8 mouse cellular contexts compared by ENCODE assay signal in the genomic region with DNA sequence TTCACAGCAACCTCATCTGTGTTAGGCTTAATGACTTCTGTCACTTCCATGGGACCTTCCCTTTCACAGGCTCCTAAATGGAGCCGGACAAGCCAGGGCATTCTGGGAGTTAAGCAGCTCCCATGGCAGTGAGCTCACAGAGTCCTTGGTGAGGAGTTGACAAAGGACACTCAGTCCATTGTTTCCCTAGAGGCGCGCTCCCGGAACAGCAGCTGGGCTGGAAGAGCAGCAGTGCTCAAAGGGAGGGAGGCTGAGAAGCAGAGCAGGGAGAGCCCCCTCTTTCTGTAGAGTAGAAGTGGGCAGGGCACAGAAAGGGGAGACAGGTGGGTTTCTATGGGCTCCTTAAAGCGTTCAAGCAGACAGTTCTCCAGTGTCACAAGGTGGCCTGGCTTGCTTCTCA.
DNase-seq lines count a peak whose midpoint lies in the region; ATAC-seq lines count a peak whose summit lies in the region.

No protein-coding gene starts in this region.

- no peaks in the 10 kb centered on the region for H3K27me3 ChIP-seq in hindbrain, embryonic 10.5 days (ENCODE audit: insufficient read depth, poor library complexity, severe bottlenecking)
- no peaks in the 10 kb centered on the region for H3K27me3 ChIP-seq in hindbrain, embryonic 14.5 days (ENCODE audit: control insufficient read depth, insufficient read depth, low read length)
- no peaks in the 10 kb centered on the region for H3K27me3 ChIP-seq in embryonic facial prominence, embryonic 12.5 days
- no peaks in the 10 kb centered on the region for H3K27me3 ChIP-seq in limb, embryonic 12.5 days

- peak; percentile 75 for DNase-seq in hindbrain, embryonic 10.5 days (ENCODE audit: low spot score)
- no peak for DNase-seq in hindbrain, embryonic 14.5 days (ENCODE audit: low spot score)
- peak; percentile 32 for DNase-seq in ES-CJ7 (ENCODE audit: low read depth, low spot score)
- DNase-seq in urinary bladder, postnatal 36 days (ENCODE audit: low spot score in 2 of 2) = no peak
- no peak for DNase-seq in gastrocnemius, adult 8-10 months (ENCODE audit: low spot score in 2 of 2)
- DNase-seq in frontal cortex, postnatal 10 days (ENCODE audit: low spot score in 2 of 2) = no peak

- no peaks in the 10 kb centered on the region for H3K36me3 ChIP-seq in hindbrain, embryonic 10.5 days
- H3K36me3 ChIP-seq in hindbrain, embryonic 14.5 days (replicated peaks; ENCODE audit: control insufficient read depth, insufficient read depth) = no peaks in the 10 kb centered on the region
- H3K36me3 ChIP-seq in embryonic facial prominence, embryonic 12.5 days = no peaks in the 10 kb centered on the region
- no peaks in the 10 kb centered on the region for H3K36me3 ChIP-seq in limb, embryonic 12.5 days

- WGBS in hindbrain, embryonic 10.5 days = 16% methylated on average over 5 of the region's 5 CpGs
- WGBS in hindbrain, embryonic 14.5 days = 15% methylated on average over 5 of the region's 5 CpGs
- WGBS in embryonic facial prominence, embryonic 12.5 days = 29% methylated on average over 5 of the region's 5 CpGs
- WGBS in limb, embryonic 12.5 days = 56% methylated on average over 5 of the region's 5 CpGs

- peaks cover 29% of the 10 kb centered on the region for H3K4me1 ChIP-seq in hindbrain, embryonic 10.5 days (replicated peaks)
- no peaks in the 10 kb centered on the region for H3K4me1 ChIP-seq in hindbrain, embryonic 14.5 days (replicated peaks; ENCODE audit: control insufficient read depth, insufficient read depth, low read length)
- H3K4me1 ChIP-seq in embryonic facial prominence, embryonic 12.5 days = peaks cover 28% of the 10 kb centered on the region
- H3K4me1 ChIP-seq in limb, embryonic 12.5 days (replicated peaks) = peaks cover 41% of the 10 kb centered on the region

- no peaks in the 10 kb centered on the region for H3K9me3 ChIP-seq in hindbrain, embryonic 10.5 days
- H3K9me3 ChIP-seq in hindbrain, embryonic 14.5 days (ENCODE audit: control insufficient read depth, low read length) = no peaks in the 10 kb centered on the region
- no peaks in the 10 kb centered on the region for H3K9me3 ChIP-seq in embryonic facial prominence, embryonic 12.5 days
- H3K9me3 ChIP-seq in limb, embryonic 12.5 days = no peaks in the 10 kb centered on the region; the same call in 1 of the 2 replicates

- no peak for ATAC-seq in hindbrain, embryonic 14.5 days (ENCODE audit: low FRiP score)
- no peak for ATAC-seq in embryonic facial prominence, embryonic 12.5 days (ENCODE audit: insufficient number of reproducible peaks, insufficient read depth, low FRiP score, low TSS enrichment)
- ATAC-seq in limb, embryonic 12.5 days (ENCODE audit: insufficient number of reproducible peaks, insufficient read depth, low FRiP score, low TSS enrichment, low read depth) = no peak

- no peak overlapping the region for H3K4me2 ChIP-seq in hindbrain, embryonic 14.5 days (replicated peaks)
- H3K4me2 ChIP-seq in embryonic facial prominence, embryonic 12.5 days (replicated peaks) = no peak overlapping the region
- no peak overlapping the region for H3K4me2 ChIP-seq in limb, embryonic 12.5 days

- no peak overlapping the region for H3K4me3 ChIP-seq in hindbrain, embryonic 10.5 days
- no peak overlapping the region for H3K4me3 ChIP-seq in hindbrain, embryonic 14.5 days (replicated peaks; ENCODE audit: low read length)
- no peak overlapping the region for H3K4me3 ChIP-seq in embryonic facial prominence, embryonic 12.5 days
- H3K4me3 ChIP-seq in limb, embryonic 12.5 days (replicated peaks) = no peak overlapping the region

- peak overlapping the region; percentile 85 for H3K27ac ChIP-seq in hindbrain, embryonic 10.5 days
- no peak overlapping the region for H3K27ac ChIP-seq in hindbrain, embryonic 14.5 days
- 0 out of 2 replicates have a peak overlapping the region, but pooled peaks have one; percentile 30 for H3K27ac ChIP-seq in embryonic facial prominence, embryonic 12.5 days
- peak overlapping the region; percentile 84; the same call in 1 of the 2 replicates for H3K27ac ChIP-seq in limb, embryonic 12.5 days

- no peak overlapping the region for H3K9ac ChIP-seq in hindbrain, embryonic 14.5 days
- no peak overlapping the region for H3K9ac ChIP-seq in embryonic facial prominence, embryonic 12.5 days
- H3K9ac ChIP-seq in limb, embryonic 12.5 days (replicated peaks) = no peak overlapping the region

Comparison
In these comparisons a context has a peak if more than half of its experiments do, and no peak if none do; other contexts are left out.
1. DNase-seq: peak in hindbrain, embryonic 10.5 days (single experiment) and ES-CJ7 (single experiment); none in hindbrain, embryonic 14.5 days (single experiment), urinary bladder, postnatal 36 days (0 of 2), gastrocnemius, adult 8-10 months (0 of 2) and frontal cortex, postnatal 10 days (0 of 2).